Mouse (Mus musculus): ENCODE results near the gene Lalba. TPM values are rescaled to one million over a fixed set of nuclear protein-coding genes. Genes with fewer than 3 reads are reported as not detected.
A peak's percentile ranks its signal among the peaks of the same experiment; 100 is the strongest.
"Not testable (repeated sequence)": the region's sequence is repeated elsewhere in the genome, so short reads cannot be mapped to it uniquely, and the experiment has no call there.

The Lalba gene
- total and polyA plus RNA-seq, 2 experiments from 2014 or later, result not detected

DNA sequence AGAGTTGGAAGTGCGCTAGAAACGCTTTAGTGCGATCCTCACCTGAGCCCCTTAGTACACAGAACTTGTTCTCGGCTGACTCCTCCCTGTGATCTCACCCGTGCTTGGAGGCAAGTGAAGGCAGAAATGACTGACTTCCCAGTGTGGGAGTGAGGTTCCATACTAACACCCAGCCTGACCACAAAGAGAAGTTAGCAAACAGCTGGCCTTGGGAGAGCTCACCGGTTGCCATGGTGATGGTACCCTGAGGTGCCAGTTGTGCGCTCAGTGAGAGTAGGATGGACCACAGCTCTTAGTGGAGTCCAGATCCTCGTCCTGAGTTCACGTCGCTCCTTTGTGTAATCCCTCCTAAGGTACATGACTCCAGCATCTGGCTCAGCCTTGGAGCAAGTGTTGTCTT, 7.6 kb downstream of the Lalba start:
- no peak overlapping the region for H3K4me3 ChIP-seq (ENCODE audit: low read depth, low read length)
- no peak overlapping the region for H3K4me2 ChIP-seq (ENCODE audit: low read depth)
- H3K9me3 ChIP-seq (ENCODE audit: low read length), result no peaks in the 10 kb centered on the region
- 79% methylated on average over 10 of the region's 10 CpGs for WGBS
- H3K27ac ChIP-seq (ENCODE audit: low read depth, low read length), result no peak overlapping the region
- no peak for ATAC-seq
- H3K4me1 ChIP-seq (ENCODE audit: insufficient read depth), result no peaks in the 10 kb centered on the region
- peak; percentile 2 for DNase-seq
- no peak for TF ChIP-seq CTCF (IDR thresholded peaks at IDR 0.05; ENCODE audit: low read depth)
- H3K9ac ChIP-seq, result no peak overlapping the region
- no peaks in the 10 kb centered on the region for H3K36me3 ChIP-seq (ENCODE audit: insufficient read depth)
- H3K27me3 ChIP-seq (ENCODE audit: insufficient read depth, low read length), result no peaks in the 10 kb centered on the region

DNA sequence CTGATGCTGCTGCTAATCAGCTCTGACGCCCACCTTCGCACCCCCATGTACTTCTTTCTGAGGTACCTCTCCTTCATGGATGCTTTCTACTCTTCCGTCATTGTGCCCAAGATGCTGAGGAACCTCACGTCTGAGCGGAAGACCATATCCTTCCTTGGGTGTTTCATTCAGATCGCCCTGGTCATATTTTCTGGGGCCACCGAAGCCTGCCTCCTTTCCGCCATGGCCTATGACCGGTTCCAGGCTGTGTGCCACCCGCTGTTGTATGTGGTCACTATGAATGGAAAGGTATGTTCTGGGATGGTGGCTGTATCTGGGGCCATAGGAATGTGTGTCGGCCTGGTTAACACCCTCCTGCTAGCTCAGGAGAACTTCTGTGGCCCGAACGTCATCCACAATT, 11.0 kb downstream of the Lalba start:
- no peak overlapping the region for H3K27ac ChIP-seq (ENCODE audit: low read depth, low read length)
- no peak for ATAC-seq
- H3K9me3 ChIP-seq (ENCODE audit: low read length), result no peaks in the 10 kb centered on the region
- 93% methylated on average over 13 of the region's 13 CpGs for WGBS
- no peaks in the 10 kb centered on the region for H3K36me3 ChIP-seq (ENCODE audit: insufficient read depth)
- no peaks in the 10 kb centered on the region for H3K27me3 ChIP-seq (ENCODE audit: insufficient read depth, low read length)
- H3K4me3 ChIP-seq (ENCODE audit: low read depth, low read length), result no peak overlapping the region
- no peak overlapping the region for H3K4me2 ChIP-seq (ENCODE audit: low read depth)
- no peak overlapping the region for H3K9ac ChIP-seq
- DNase-seq, result no peak
- no peak for TF ChIP-seq CTCF (IDR thresholded peaks at IDR 0.05; ENCODE audit: low read depth)
- no peaks in the 10 kb centered on the region for H3K4me1 ChIP-seq (ENCODE audit: insufficient read depth)

DNA sequence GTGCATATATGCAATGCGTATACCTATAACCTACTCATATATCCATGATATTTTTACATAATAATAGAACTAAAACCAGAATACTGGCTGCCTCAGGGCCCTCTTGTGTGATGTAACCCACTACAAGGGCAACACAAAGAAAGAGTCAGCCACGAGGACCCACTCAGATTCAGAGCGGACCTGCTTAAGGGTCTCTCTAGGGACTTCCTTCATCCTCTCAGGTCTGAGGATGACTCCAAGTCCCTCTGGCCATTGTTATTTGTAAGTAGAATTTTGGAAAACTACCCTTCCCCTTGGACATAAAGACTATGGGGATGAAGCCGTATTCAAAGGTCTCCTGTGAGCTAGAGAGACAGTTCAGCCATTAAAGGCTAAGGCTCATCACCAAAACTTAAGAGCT, 12.9 kb downstream of the Lalba start, which contains the start of gene OR5BS1P:
OR5BS1P (plus strand) TSS at position 301 of the 400 bp plus-strand sequence.
- no peak for DNase-seq
- H3K9me3 ChIP-seq (ENCODE audit: low read length), result no peaks in the 10 kb centered on the region
- H3K36me3 ChIP-seq (ENCODE audit: insufficient read depth), result no peaks in the 10 kb centered on the region
- WGBS, result 90% methylated on average over 4 of the region's 4 CpGs
- ATAC-seq, result no peak
- H3K4me2 ChIP-seq (ENCODE audit: low read depth), result no peak within 1 kb of the TSS
- no peaks in the 10 kb centered on the region for H3K27me3 ChIP-seq (ENCODE audit: insufficient read depth, low read length)
- H3K4me1 ChIP-seq (ENCODE audit: insufficient read depth), result no peaks in the 10 kb centered on the region
- H3K4me3 ChIP-seq (ENCODE audit: low read depth, low read length), result no peak within 1 kb of the TSS
- H3K27ac ChIP-seq (ENCODE audit: low read depth, low read length), result no peak within 1 kb of the TSS
- TF ChIP-seq CTCF (IDR thresholded peaks at IDR 0.05; ENCODE audit: low read depth), result no peak
- no peak within 1 kb of the TSS for H3K9ac ChIP-seq

DNA sequence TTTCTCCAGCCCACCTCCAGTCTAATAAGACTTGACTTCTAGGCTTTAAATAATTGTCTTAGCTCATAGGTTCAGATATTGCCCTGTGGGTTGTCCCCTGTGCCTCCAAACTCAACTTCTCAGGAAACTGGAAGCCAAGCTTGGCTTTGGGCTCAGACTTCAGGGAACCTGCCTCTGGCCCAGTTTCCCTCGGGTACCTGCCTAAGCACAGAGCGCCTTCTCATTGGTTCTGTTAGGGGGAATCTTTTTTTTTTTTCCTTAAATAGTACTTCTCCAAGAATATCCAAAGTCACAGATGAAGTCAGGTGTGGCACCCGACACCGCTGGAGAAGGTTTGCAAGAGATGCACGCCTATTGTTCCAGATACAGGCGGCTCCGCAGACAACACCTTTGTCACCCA, 30.2 kb downstream of the Lalba start, which contains the start of gene Olfr281:
Olfr281 (plus strand) TSS at position 301 of the 400 bp plus-strand sequence.
- DNase-seq (no peak), ATAC-seq (no peak)
- Histone ChIP-seq H3K36me3 (ENCODE audit: insufficient read depth) (no peaks in the 10 kb centered on the region), H3K4me1 (ENCODE audit: insufficient read depth) (no peaks in the 10 kb centered on the region), H3K4me2 (ENCODE audit: low read depth) (no peak within 1 kb of the TSS), H3K4me3 (ENCODE audit: low read depth, low read length) (no peak within 1 kb of the TSS), H3K27ac (ENCODE audit: low read depth, low read length) (no peak within 1 kb of the TSS), H3K9ac (no peak within 1 kb of the TSS), H3K9me3 (ENCODE audit: low read length) (no peaks in the 10 kb centered on the region), H3K27me3 (ENCODE audit: insufficient read depth, low read length) (no peaks in the 10 kb centered on the region)
- WGBS, result 95% methylated on average over 7 of the region's 7 CpGs
- no peak for TF ChIP-seq CTCF (IDR thresholded peaks at IDR 0.05; ENCODE audit: low read depth)

DNA sequence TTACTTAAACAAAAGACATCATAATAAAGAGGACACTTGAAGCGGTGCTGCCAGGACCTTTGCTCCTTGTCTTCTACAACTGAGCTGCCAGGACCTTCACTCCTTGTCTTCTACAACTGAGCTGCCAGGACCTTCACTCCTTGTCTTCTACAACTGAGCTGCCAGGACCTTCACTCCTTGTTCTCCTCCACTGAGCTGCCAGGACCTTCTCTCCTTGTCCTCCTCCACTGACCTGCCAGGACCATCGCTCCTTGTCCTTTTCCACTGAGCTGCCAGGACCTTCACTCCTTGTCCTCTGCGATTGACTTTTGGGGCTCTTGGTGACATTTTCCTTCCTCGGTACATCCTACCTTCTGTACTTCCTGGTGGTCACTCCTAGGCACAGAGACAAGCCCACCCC, 34.0 kb downstream of the Lalba start:
- WGBS, result 51% methylated on average over 4 of the region's 4 CpGs
- no peak for TF ChIP-seq CTCF (IDR thresholded peaks at IDR 0.05; ENCODE audit: low read depth)
- DNase-seq, result no peak
- H3K9ac ChIP-seq, result no peak overlapping the region
- no peaks in the 10 kb centered on the region for H3K9me3 ChIP-seq (ENCODE audit: low read length)
- no peak overlapping the region for H3K27ac ChIP-seq (ENCODE audit: low read depth, low read length)
- H3K4me1 ChIP-seq (ENCODE audit: insufficient read depth), result no peaks in the 10 kb centered on the region
- ATAC-seq, result no peak
- H3K4me3 ChIP-seq (ENCODE audit: low read depth, low read length), result no peak overlapping the region
- no peaks in the 10 kb centered on the region for H3K36me3 ChIP-seq (ENCODE audit: insufficient read depth)
- H3K4me2 ChIP-seq (ENCODE audit: low read depth), result no peak overlapping the region
- no peaks in the 10 kb centered on the region for H3K27me3 ChIP-seq (ENCODE audit: insufficient read depth, low read length)

DNA sequence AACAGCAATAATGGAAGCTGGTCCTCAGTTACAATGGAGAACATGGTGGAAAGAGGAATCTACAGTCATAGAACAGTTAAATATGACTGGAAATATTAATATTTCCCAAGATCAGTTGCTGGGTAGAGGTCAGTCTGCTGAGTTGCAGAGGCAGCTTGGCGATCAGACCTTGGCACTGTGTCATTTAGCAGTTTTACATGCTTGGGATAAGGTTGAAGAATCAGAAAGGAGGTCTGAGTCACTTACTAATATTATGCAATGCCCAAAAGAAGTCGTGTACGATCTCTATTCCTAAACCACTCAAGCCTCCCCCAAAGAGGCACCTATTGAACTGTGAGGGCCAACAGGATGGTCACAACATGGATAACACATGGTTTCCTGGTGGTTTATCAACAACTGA, 38.0 kb downstream of the Lalba start:
- no peaks in the 10 kb centered on the region for H3K27me3 ChIP-seq (ENCODE audit: insufficient read depth, low read length)
- ATAC-seq, result no peak
- WGBS, result 82% methylated on average over 3 of the region's 3 CpGs
- H3K9me3 ChIP-seq (ENCODE audit: low read length), result no peaks in the 10 kb centered on the region
- TF ChIP-seq CTCF (IDR thresholded peaks at IDR 0.05; ENCODE audit: low read depth), result no peak
- no peak overlapping the region for H3K27ac ChIP-seq (ENCODE audit: low read depth, low read length)
- no peak overlapping the region for H3K4me3 ChIP-seq (ENCODE audit: low read depth, low read length)
- H3K36me3 ChIP-seq (ENCODE audit: insufficient read depth), result no peaks in the 10 kb centered on the region
- H3K4me1 ChIP-seq (ENCODE audit: insufficient read depth), result no peaks in the 10 kb centered on the region
- H3K9ac ChIP-seq, result no peak overlapping the region
- no peak for DNase-seq
- H3K4me2 ChIP-seq (ENCODE audit: low read depth), result no peak overlapping the region

DNA sequence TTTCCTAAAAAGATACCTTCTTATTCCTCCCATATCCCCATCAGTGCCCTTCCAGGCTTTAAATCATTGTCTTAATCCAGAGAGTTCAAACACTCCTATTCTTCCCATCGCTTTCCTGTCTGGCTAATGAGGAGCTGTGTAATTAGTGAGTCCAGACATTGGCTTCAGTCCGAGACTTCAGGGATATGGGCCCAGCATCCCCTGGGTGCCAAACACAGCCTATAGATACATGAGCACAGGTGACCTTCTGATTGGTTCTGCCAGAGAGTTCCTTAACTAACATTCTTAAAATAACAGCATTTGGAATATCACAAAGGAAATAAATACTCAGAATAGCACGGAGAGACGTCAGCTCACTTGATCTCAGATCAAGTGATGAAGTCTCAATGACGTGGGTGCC, 51.6 kb downstream of the Lalba start, which contains the start of gene Olfr282:
Olfr282 (plus strand) TSS at position 301 of the 400 bp plus-strand sequence.
- not testable (repeated sequence) for DNase-seq; H3K9ac ChIP-seq; H3K9me3 ChIP-seq (ENCODE audit: low read length); H3K27me3 ChIP-seq (ENCODE audit: insufficient read depth, low read length); H3K4me1 ChIP-seq (ENCODE audit: insufficient read depth); H3K27ac ChIP-seq (ENCODE audit: low read depth, low read length); H3K4me2 ChIP-seq (ENCODE audit: low read depth); ATAC-seq; H3K4me3 ChIP-seq (ENCODE audit: low read depth, low read length); H3K36me3 ChIP-seq (ENCODE audit: insufficient read depth)
- 51% methylated on average over 5 of the region's 5 CpGs for WGBS

Small RNA genes lying within 50 kb of the gene (microRNA-seq; reads per million reads assigned to microRNA genes)
- gene Mir1291, result 0.49 to 1.5 reads per million in 2 experiments

Other genes with a start within 250 kb of the Lalba start
- gene Olfr286, start 248.3 kb downstream of the Lalba start, total RNA-seq (2014; rRNA removed), result not detected in 2 replicates
- gene Olfr286, start 248.3 kb downstream of the Lalba start, polyA plus RNA-seq (2015; fragmentation: Nextera tagmentation; extraction: Ambion mirVana), result not detected in 2 replicates
- gene H1fnt, start 225.4 kb downstream of the Lalba start, total RNA-seq (2014; rRNA removed), result not detected in 2 replicates
- not detected in 2 replicates for gene H1fnt, start 225.4 kb downstream of the Lalba start, polyA plus RNA-seq (2015; fragmentation: Nextera tagmentation; extraction: Ambion mirVana)
- 11.4 and 14.8 TPM in 2 replicates for gene Zfp641, start 186.6 kb downstream of the Lalba start, total RNA-seq (2014; rRNA removed)
- gene Zfp641, start 186.6 kb downstream of the Lalba start, polyA plus RNA-seq (2015; fragmentation: Nextera tagmentation; extraction: Ambion mirVana), result 3.8 and 6.6 TPM in 2 replicates
- not detected in 2 replicates for gene Olfr285, start 165.4 kb downstream of the Lalba start, total RNA-seq (2014; rRNA removed)
- not detected in 2 replicates for gene Olfr285, start 165.4 kb downstream of the Lalba start, polyA plus RNA-seq (2015; fragmentation: Nextera tagmentation; extraction: Ambion mirVana)
- gene Olfr284, start 141.7 kb downstream of the Lalba start, total RNA-seq (2014; rRNA removed), result 0.81 TPM in 1 of 2 replicates, not detected in the other
- not detected in 2 replicates for gene Olfr284, start 141.7 kb downstream of the Lalba start, polyA plus RNA-seq (2015; fragmentation: Nextera tagmentation; extraction: Ambion mirVana)
- not detected in 2 replicates for gene Olfr283, start 101.8 kb downstream of the Lalba start, total RNA-seq (2014; rRNA removed)
- not detected in 2 replicates for gene Olfr283, start 101.8 kb downstream of the Lalba start, polyA plus RNA-seq (2015; fragmentation: Nextera tagmentation; extraction: Ambion mirVana)
- gene Olfr282, start 51.5 kb downstream of the Lalba start, total RNA-seq (2014; rRNA removed), result not detected in 2 replicates
- not detected in 2 replicates for gene Olfr282, start 51.5 kb downstream of the Lalba start, polyA plus RNA-seq (2015; fragmentation: Nextera tagmentation; extraction: Ambion mirVana)
- gene Olfr281, start 30.1 kb downstream of the Lalba start, total RNA-seq (2014; rRNA removed), result not detected in 2 replicates
- gene Olfr281, start 30.1 kb downstream of the Lalba start, polyA plus RNA-seq (2015; fragmentation: Nextera tagmentation; extraction: Ambion mirVana), result not detected in 2 replicates
- gene OR5BS1P, start 12.8 kb downstream of the Lalba start, total RNA-seq (2014; rRNA removed), result not detected in 2 replicates
- gene OR5BS1P, start 12.8 kb downstream of the Lalba start, polyA plus RNA-seq (2015; fragmentation: Nextera tagmentation; extraction: Ambion mirVana), result not detected in 2 replicates
- gene Olfr279, start 9.7 kb upstream of the Lalba start, total RNA-seq (2014; rRNA removed), result not detected in 2 replicates
- gene Olfr279, start 9.7 kb upstream of the Lalba start, polyA plus RNA-seq (2015; fragmentation: Nextera tagmentation; extraction: Ambion mirVana), result not detected in 2 replicates
- 69.9 and 74.1 TPM in 2 replicates for gene Kansl2, start 51.5 kb upstream of the Lalba start, total RNA-seq (2014; rRNA removed)
- 109 and 110 TPM in 2 replicates for gene Kansl2, start 51.5 kb upstream of the Lalba start, polyA plus RNA-seq (2015; fragmentation: Nextera tagmentation; extraction: Ambion mirVana)
- gene Ccnt1, start 88.2 kb upstream of the Lalba start, total RNA-seq (2014; rRNA removed), result 51.1 and 52.0 TPM in 2 replicates
- gene Ccnt1, start 88.2 kb upstream of the Lalba start, polyA plus RNA-seq (2015; fragmentation: Nextera tagmentation; extraction: Ambion mirVana), result 35.5 and 47.0 TPM in 2 replicates
- not detected in 2 replicates for gene 4930415O20Rik, start 88.3 kb upstream of the Lalba start, total RNA-seq (2014; rRNA removed)
- gene 4930415O20Rik, start 88.3 kb upstream of the Lalba start, polyA plus RNA-seq (2015; fragmentation: Nextera tagmentation; extraction: Ambion mirVana), result 0.51 TPM in 1 of 2 replicates, not detected in the other
- gene Adcy6, start 127.4 kb upstream of the Lalba start, total RNA-seq (2014; rRNA removed), result 39.2 and 42.3 TPM in 2 replicates
- 1.9 and 5.4 TPM in 2 replicates for gene Adcy6, start 127.4 kb upstream of the Lalba start, polyA plus RNA-seq (2015; fragmentation: Nextera tagmentation; extraction: Ambion mirVana)
- 191 and 201 TPM in 2 replicates for gene Cacnb3, start 148.1 kb upstream of the Lalba start, total RNA-seq (2014; rRNA removed)
- gene Cacnb3, start 148.1 kb upstream of the Lalba start, polyA plus RNA-seq (2015; fragmentation: Nextera tagmentation; extraction: Ambion mirVana), result 133 and 139 TPM in 2 replicates
- 54.9 and 70.6 TPM in 2 replicates for gene Ddx23, start 180.2 kb upstream of the Lalba start, total RNA-seq (2014; rRNA removed)
- gene Ddx23, start 180.2 kb upstream of the Lalba start, polyA plus RNA-seq (2015; fragmentation: Nextera tagmentation; extraction: Ambion mirVana), result 11.9 and 13.8 TPM in 2 replicates
- gene Rnd1, start 194.7 kb upstream of the Lalba start, total RNA-seq (2014; rRNA removed), result 34.1 and 56.6 TPM in 2 replicates
- gene Rnd1, start 194.7 kb upstream of the Lalba start, polyA plus RNA-seq (2015; fragmentation: Nextera tagmentation; extraction: Ambion mirVana), result 20.9 and 24.1 TPM in 2 replicates
- gene Ccdc65, start 225.5 kb upstream of the Lalba start, total RNA-seq (2014; rRNA removed), result 6.1 and 8.2 TPM in 2 replicates
- gene Ccdc65, start 225.5 kb upstream of the Lalba start, polyA plus RNA-seq (2015; fragmentation: Nextera tagmentation; extraction: Ambion mirVana), result 5.6 and 10.5 TPM in 2 replicates
- 0.90 and 2.9 TPM in 2 replicates for gene Fkbp11, start 245.5 kb upstream of the Lalba start, total RNA-seq (2014; rRNA removed)
- 5.2 and 5.3 TPM in 2 replicates for gene Fkbp11, start 245.5 kb upstream of the Lalba start, polyA plus RNA-seq (2015; fragmentation: Nextera tagmentation; extraction: Ambion mirVana)